Mouse (Mus musculus) heart, embryonic 15.5 days (tissue): ENCODE data around the gene Lcn2. TPM values are rescaled to one million over a fixed set of nuclear protein-coding genes. Genes with fewer than 3 reads are reported as not detected.
"Not testable (repeated sequence)": the region's sequence is repeated elsewhere in the genome, so short reads cannot be mapped to it uniquely, and the experiment has no call there.

ENCODE experiments used
- ATAC-seq: fragments of 200-750 bp; cut with Nextera tagmentation; replicated peaks from 2 replicates; pipeline ENCODE4 v1.8.0; 2017; ENCODE audit warnings: low read depth, moderate TSS enrichment; ENCODE audit not compliant: insufficient number of reproducible peaks, insufficient read depth, low FRiP score
- H3K27ac ChIP-seq: fragments of 300-500 bp; sonication (generic); 2 replicates; pipeline ENCODE4 v1.5.1; 2015; ENCODE audit warnings: mild to moderate bottlenecking, inconsistent platforms
- H3K27me3 ChIP-seq: fragments of 300-500 bp; sonication (generic); 2 replicates; pipeline ENCODE4 v1.6.1; 2015; ENCODE audit warnings: inconsistent platforms
- H3K36me3 ChIP-seq: fragments of 300-500 bp; sonication (generic); 2 replicates; pipeline ENCODE4 v1.6.1; 2015; ENCODE audit warnings: mild to moderate bottlenecking, inconsistent platforms
- H3K4me1 ChIP-seq: fragments of 300-500 bp; sonication (generic); replicated peaks from 2 replicates; pipeline ENCODE4 v1.6.1; 2015; ENCODE audit warnings: inconsistent platforms
- H3K4me2 ChIP-seq: fragments of 300-500 bp; sonication (generic); 2 replicates; pipeline ENCODE4 v1.6.1; 2015; ENCODE audit warnings: inconsistent platforms, mild to moderate bottlenecking, moderate library complexity
- H3K4me3 ChIP-seq: fragments of 300-500 bp; sonication (generic); 2 replicates; pipeline ENCODE4 v1.5.1; 2015; ENCODE audit warnings: mild to moderate bottlenecking, inconsistent platforms
- H3K9ac ChIP-seq: fragments of 300-500 bp; sonication (generic); 2 replicates; pipeline ENCODE4 v1.6.1; 2015; ENCODE audit warnings: mild to moderate bottlenecking, inconsistent platforms
- H3K9me3 ChIP-seq: fragments of 300-500 bp; sonication (generic); replicated peaks from 2 replicates; pipeline ENCODE4 v1.6.1; 2016; ENCODE audit warnings: inconsistent platforms
- WGBS: fragments of 180-500 bp; shearing (Covaris S2); methylation state at CpG from one replicate; pipeline ENCODE4 v1.1.7; 2015; ENCODE audit warnings: mixed read lengths; 5-methylcytosine and 5-hydroxymethylcytosine counted together
- polyA plus RNA-seq: library from polyadenylated mRNA; unstranded; fragments of >200 nt; fragmentation: Nextera tagmentation; extraction: Ambion mirVana; gene quantifications from 2 replicates; pipeline ENCODE4 v1.2.1, GENCODE M21; 2015

The Lcn2 gene
- polyA plus RNA-seq, 1 experiment from 2014 or later: 2.2 TPM

- H3K27me3 ChIP-seq: 0 out of 2 replicates have a peak, but pooled peaks cover 4% of the 10 kb centered on the region
- under 1% methylated on average over 53 of the region's 53 CpGs for WGBS
- H3K4me2 ChIP-seq: peak overlapping the region; percentile 94
- H3K4me1 ChIP-seq: peaks cover 26% of the 10 kb centered on the region
- peaks cover 24% of the 10 kb centered on the region for H3K36me3 ChIP-seq
- peak overlapping the region; percentile 90 for H3K27ac ChIP-seq
- peak overlapping the region; percentile 74 for H3K4me3 ChIP-seq
- no peaks in the 10 kb centered on the region for H3K9me3 ChIP-seq
- peak overlapping the region; percentile 77 for H3K9ac ChIP-seq
- peak; percentile 81 for ATAC-seq
Measured at GRCm38 (mm10) chr2:32362817-32363340, 25.2 kb downstream of the Lcn2 start.

GRCm38 (mm10) chr2:32362274-32362673 lies 25.8 kb downstream of the Lcn2 start:
- H3K9ac ChIP-seq: peak overlapping the region; percentile 77
- H3K4me1 ChIP-seq: peaks cover 26% of the 10 kb centered on the region
- not testable (repeated sequence) for H3K27me3 ChIP-seq, ATAC-seq, H3K9me3 ChIP-seq
- peak overlapping the region; percentile 74 for H3K4me3 ChIP-seq
- 31% methylated on average over 5 of the region's 5 CpGs for WGBS
- peaks cover 18% of the 10 kb centered on the region for H3K36me3 ChIP-seq
- H3K27ac ChIP-seq: peak overlapping the region; percentile 90
- peak overlapping the region; percentile 94 for H3K4me2 ChIP-seq

- no peaks in the 10 kb centered on the region for H3K9me3 ChIP-seq
- peak; percentile 72 for ATAC-seq
- peak overlapping the region; percentile 46 for H3K4me3 ChIP-seq
- H3K4me2 ChIP-seq: peak overlapping the region; percentile 82
- peak overlapping the region; percentile 46 for H3K9ac ChIP-seq
- WGBS: 3% methylated on average over 24 of the region's 24 CpGs
- 0 out of 2 replicates have a peak, but pooled peaks cover 4% of the 10 kb centered on the region for H3K27me3 ChIP-seq
- peaks cover 12% of the 10 kb centered on the region; the same call in 1 of the 2 replicates for H3K36me3 ChIP-seq
- H3K27ac ChIP-seq: no peak overlapping the region
- peaks cover 26% of the 10 kb centered on the region for H3K4me1 ChIP-seq
Measured at GRCm38 (mm10) chr2:32361437-32361836, 26.6 kb downstream of the Lcn2 start.

GRCm38 (mm10) chr2:32360741-32361140 lies 27.3 kb downstream of the Lcn2 start:
- Histone ChIP-seq H3K27me3 (0 out of 2 replicates have a peak, but pooled peaks cover 4% of the 10 kb centered on the region), H3K36me3 (peaks cover 10% of the 10 kb centered on the region; the same call in 1 of the 2 replicates), H3K4me1 (peaks cover 26% of the 10 kb centered on the region), H3K9me3 (no peaks in the 10 kb centered on the region), H3K27ac (peak overlapping the region; percentile 44; the same call in 1 of the 2 replicates), H3K9ac (0 out of 2 replicates have a peak overlapping the region, but pooled peaks have one; percentile 11), H3K4me3 (peak overlapping the region; percentile 46), H3K4me2 (peak overlapping the region; percentile 82)
- no peak for ATAC-seq
- WGBS: 10% methylated on average over 14 of the region's 14 CpGs

- Histone ChIP-seq H3K27me3 (0 out of 2 replicates have a peak, but pooled peaks cover 4% of the 10 kb centered on the region), H3K4me3 (no peak overlapping the region), H3K9me3 (no peaks in the 10 kb centered on the region), H3K9ac (no peak overlapping the region), H3K4me1 (peaks cover 20% of the 10 kb centered on the region), H3K36me3 (no peaks in the 10 kb centered on the region), H3K4me2 (no peak overlapping the region), H3K27ac (no peak overlapping the region)
- WGBS: 50% methylated on average over 10 of the region's 10 CpGs
- ATAC-seq: no peak
Measured at GRCm38 (mm10) chr2:32358381-32358780, 29.7 kb downstream of the Lcn2 start.

GRCm38 (mm10) chr2:32357710-32358109 lies 30.3 kb downstream of the Lcn2 start:
- no peak overlapping the region for H3K27ac ChIP-seq
- H3K36me3 ChIP-seq: no peaks in the 10 kb centered on the region
- H3K27me3 ChIP-seq: 0 out of 2 replicates have a peak, but pooled peaks cover 4% of the 10 kb centered on the region
- H3K4me2 ChIP-seq: no peak overlapping the region
- H3K4me1 ChIP-seq: peaks cover 24% of the 10 kb centered on the region
- H3K9ac ChIP-seq: no peak overlapping the region
- no peak for ATAC-seq
- H3K9me3 ChIP-seq: no peaks in the 10 kb centered on the region
- no peak overlapping the region for H3K4me3 ChIP-seq
- 77% methylated on average over 3 of the region's 3 CpGs for WGBS

- Histone ChIP-seq H3K27me3 (peaks cover 13% of the 10 kb centered on the region; the same call in 1 of the 2 replicates), H3K27ac (no peak overlapping the region), H3K4me1 (peaks cover 22% of the 10 kb centered on the region), H3K36me3 (no peaks in the 10 kb centered on the region), H3K9me3 (no peaks in the 10 kb centered on the region), H3K4me3 (no peak overlapping the region), H3K9ac (no peak overlapping the region), H3K4me2 (no peak overlapping the region)
- WGBS: 54% methylated on average over 10 of the region's 10 CpGs
- ATAC-seq: no peak
Measured at GRCm38 (mm10) chr2:32356216-32356615, 31.8 kb downstream of the Lcn2 start.

GRCm38 (mm10) chr2:32354336-32354895 lies 33.6 kb downstream of the Lcn2 start:
- Histone ChIP-seq H3K9me3 (no peaks in the 10 kb centered on the region), H3K36me3 (no peaks in the 10 kb centered on the region), H3K4me2 (no peak overlapping the region), H3K27me3 (peaks cover 15% of the 10 kb centered on the region; the same call in 1 of the 2 replicates), H3K4me3 (no peak overlapping the region), H3K4me1 (peaks cover 21% of the 10 kb centered on the region), H3K9ac (no peak overlapping the region), H3K27ac (no peak overlapping the region)
- ATAC-seq: no peak
- WGBS: 50% methylated on average over 3 of the region's 3 CpGs

- Histone ChIP-seq H3K4me2 (no peak overlapping the region; the same call in 1 of the 2 replicates), H3K9ac (no peak overlapping the region), H3K4me3 (no peak overlapping the region), H3K9me3 (no peaks in the 10 kb centered on the region), H3K4me1 (peaks cover 21% of the 10 kb centered on the region), H3K36me3 (no peaks in the 10 kb centered on the region), H3K27me3 (peaks cover 20% of the 10 kb centered on the region), H3K27ac (no peak overlapping the region)
- ATAC-seq: no peak
- WGBS: 57% methylated on average over 6 of the region's 6 CpGs
Measured at GRCm38 (mm10) chr2:32353836-32354235, 34.2 kb downstream of the Lcn2 start.

GRCm38 (mm10) chr2:32353007-32353542 lies 35.0 kb downstream of the Lcn2 start, which contains the start of gene Dnm1:
Gene Dnm1 (minus strand): TSS chr2:32353338.
- WGBS: under 1% methylated on average over 57 of the region's 63 CpGs

GRCm38 (mm10) chr2:32352151-32353006 lies 35.7 kb downstream of the Lcn2 start, which contains the start of gene Ciz1:
Gene Ciz1 (plus strand): TSS chr2:32352327.
- Histone ChIP-seq H3K36me3 (no peaks in the 10 kb centered on the region), H3K9ac (peak within 1 kb of the TSS; percentile 64), H3K4me3 (peak within 1 kb of the TSS; percentile 60), H3K9me3 (no peaks in the 10 kb centered on the region), H3K27me3 (peaks cover 28% of the 10 kb centered on the region), H3K27ac (no peak within 1 kb of the TSS), H3K4me2 (peak within 1 kb of the TSS; percentile 98), H3K4me1 (peaks cover 21% of the 10 kb centered on the region)
- ATAC-seq: peak; percentile 5; the same call in 1 of the 2 replicates
- WGBS: 1% methylated on average over 41 of the region's 52 CpGs

More at GRCm38 (mm10) chr2:32353007-32353542, 35.0 kb downstream of the Lcn2 start, which contains the start of gene Dnm1:
- H3K4me1 ChIP-seq: peaks cover 21% of the 10 kb centered on the region
- no peaks in the 10 kb centered on the region for H3K36me3 ChIP-seq
- H3K4me2 ChIP-seq: peak within 1 kb of the TSS; percentile 98
- peak within 1 kb of the TSS; percentile 60 for H3K4me3 ChIP-seq
- ATAC-seq: peak; percentile 69; the same call in 1 of the 2 replicates
- H3K27ac ChIP-seq: no peak within 1 kb of the TSS
- H3K27me3 ChIP-seq: peaks cover 24% of the 10 kb centered on the region
- H3K9me3 ChIP-seq: no peaks in the 10 kb centered on the region
- peak within 1 kb of the TSS; percentile 64 for H3K9ac ChIP-seq
